ENCODE assay signal across 13 mouse cellular contexts in genomic region chr7:16893612-16894011, GRCm38 (mm10). TPM values are rescaled to one million over a fixed set of nuclear protein-coding genes. Genes with fewer than 3 reads are reported as not detected.
DNase-seq lines count a peak whose midpoint lies in the region; ATAC-seq lines count a peak whose summit lies in the region.
"Had no signal": no experiment of that assay in that cellular context is flagged by ENCODE, and none has a peak within 500 bp of the region (broad histone marks: within the 10 kb centered on the region; RNA-seq: fewer than 3 reads in every experiment).

No protein-coding gene starts in this region.

- peak overlapping the region; percentile 44; the same call in 1 of the 2 replicates for H3K4me3 ChIP-seq in heart, embryonic 10.5 days
- no peak overlapping the region; the same call in 1 of the 2 replicates for H3K4me3 ChIP-seq in lung, embryonic 15.5 days
- 0 out of 2 replicates have a peak overlapping the region, but pooled peaks have one; percentile 12 for H3K4me3 ChIP-seq in embryonic facial prominence, embryonic 12.5 days
- peak overlapping the region; percentile 53 for H3K4me3 ChIP-seq in limb, embryonic 10.5 days
- H3K4me3 ChIP-seq: liver, embryonic 15.5 days had no signal

- H3K27me3 ChIP-seq in heart, embryonic 10.5 days (ENCODE audit: insufficient read depth, poor library complexity, severe bottlenecking) = peaks cover 34% of the 10 kb centered on the region
- H3K27me3 ChIP-seq in lung, embryonic 15.5 days = peaks cover 29% of the 10 kb centered on the region
- H3K27me3 ChIP-seq in embryonic facial prominence, embryonic 12.5 days = peaks cover 10% of the 10 kb centered on the region; the same call in 1 of the 2 replicates
- H3K27me3 ChIP-seq in limb, embryonic 10.5 days (ENCODE audit: low read depth, poor library complexity, severe bottlenecking) = peaks cover 22% of the 10 kb centered on the region

- no peak overlapping the region for H3K9ac ChIP-seq in lung, embryonic 15.5 days
- peak overlapping the region; percentile 47 for H3K9ac ChIP-seq in embryonic facial prominence, embryonic 12.5 days
- H3K9ac ChIP-seq: liver, embryonic 15.5 days had no signal

- H3K9me3 ChIP-seq in heart, embryonic 10.5 days = no peaks in the 10 kb centered on the region
- H3K9me3 ChIP-seq in lung, embryonic 15.5 days = no peaks in the 10 kb centered on the region
- no peaks in the 10 kb centered on the region for H3K9me3 ChIP-seq in embryonic facial prominence, embryonic 12.5 days
- H3K9me3 ChIP-seq in limb, embryonic 10.5 days (replicated peaks) = no peaks in the 10 kb centered on the region; the same call in 1 of the 2 replicates
- H3K9me3 ChIP-seq: liver, embryonic 15.5 days had no signal

- H3K36me3 ChIP-seq in heart, embryonic 10.5 days = peaks cover 9% of the 10 kb centered on the region
- no peaks in the 10 kb centered on the region for H3K36me3 ChIP-seq in lung, embryonic 15.5 days
- peaks cover 6% of the 10 kb centered on the region for H3K36me3 ChIP-seq in embryonic facial prominence, embryonic 12.5 days
- peaks cover 25% of the 10 kb centered on the region for H3K36me3 ChIP-seq in limb, embryonic 10.5 days
- H3K36me3 ChIP-seq: liver, embryonic 15.5 days had no signal

- ATAC-seq in lung, embryonic 15.5 days (ENCODE audit: borderline replicate concordance, extremely low read depth, low FRiP score, low TSS enrichment) = no peak
- no peak for ATAC-seq in embryonic facial prominence, embryonic 12.5 days (ENCODE audit: insufficient number of reproducible peaks, insufficient read depth, low FRiP score, low TSS enrichment)
- ATAC-seq: Patski had no signal

- H3K27ac ChIP-seq in heart, embryonic 10.5 days = no peak overlapping the region
- no peak overlapping the region for H3K27ac ChIP-seq in lung, embryonic 15.5 days
- no peak overlapping the region; the same call in 1 of the 2 replicates for H3K27ac ChIP-seq in embryonic facial prominence, embryonic 12.5 days
- H3K27ac ChIP-seq in limb, embryonic 10.5 days = peak overlapping the region; percentile 65; the same call in 1 of the 2 replicates
- H3K27ac ChIP-seq: kidney, postnatal 0 days; liver, embryonic 15.5 days had no signal

- intact Hi-C loops in heart, postnatal 10 days (cut with DNase I) = loop anchor here (2.0 to 10.0 kb wide), 5 partner anchors 33 to 269 kb away; no protein-coding TSS in a partner anchor

- peaks cover 51% of the 10 kb centered on the region for H3K4me1 ChIP-seq in heart, embryonic 10.5 days
- peaks cover 50% of the 10 kb centered on the region for H3K4me1 ChIP-seq in lung, embryonic 15.5 days
- H3K4me1 ChIP-seq in embryonic facial prominence, embryonic 12.5 days = peaks cover 52% of the 10 kb centered on the region
- H3K4me1 ChIP-seq in limb, embryonic 10.5 days = peaks cover 57% of the 10 kb centered on the region

- H3K4me2 ChIP-seq in lung, embryonic 15.5 days = peak overlapping the region; percentile 71
- peak overlapping the region; percentile 57 for H3K4me2 ChIP-seq in embryonic facial prominence, embryonic 12.5 days (replicated peaks)
- H3K4me2 ChIP-seq: liver, embryonic 15.5 days had no signal

- 10% methylated on average over 6 of the region's 6 CpGs for WGBS in heart, embryonic 10.5 days
- 3% methylated on average over 6 of the region's 6 CpGs for WGBS in lung, embryonic 15.5 days
- WGBS in embryonic facial prominence, embryonic 12.5 days = 7% methylated on average over 4 of the region's 6 CpGs
- WGBS in limb, embryonic 10.5 days = 5% methylated on average over 6 of the region's 6 CpGs

- no peak for DNase-seq in heart, embryonic 10.5 days (ENCODE audit: low spot score)
- no peak for DNase-seq in heart, postnatal 10 days
- DNase-seq in lung, adult 18-20 months = no peak
- DNase-seq in limb, embryonic 10.5 days (ENCODE audit: low spot score) = no peak
- DNase-seq in adrenal gland, postnatal 10 days = no peak
- no peak for DNase-seq in B cell, adult 2 months
- DNase-seq: adrenal gland, postnatal 14 days had no signal

RNA-seq across cellular contexts. Expression of gene Gng8, which starts 2.0 kb away (rescaled TPM):
- polyA plus RNA-seq in heart, embryonic 10.5 days (2016; fragmentation: Nextera tagmentation; extraction: Ambion mirVana) = 3.0 and 6.3 TPM in 2 replicates
- 1 to 10 TPM in 1 of 2 experiments, under 1 TPM in 1; 0.82 to 1.4 TPM for total RNA-seq in heart, postnatal 10 days (2021)
- 11.2 and 12.0 TPM in 2 replicates for polyA plus RNA-seq in lung, embryonic 15.5 days (2015; fragmentation: Nextera tagmentation; extraction: Ambion mirVana)
- 21.5 and 22.7 TPM in 2 replicates for polyA plus RNA-seq in embryonic facial prominence, embryonic 12.5 days (2016; fragmentation: Nextera tagmentation; extraction: Ambion mirVana)
- 15.4 and 18.5 TPM in 2 replicates for polyA plus RNA-seq in limb, embryonic 10.5 days (2016; fragmentation: Nextera tagmentation; extraction: Ambion mirVana)
- total RNA-seq in adrenal gland, postnatal 10 days (2021) = 1 to 10 TPM in 1 of 2 experiments, under 1 TPM in 1; 0.84 to 2.0 TPM
- total RNA-seq: monocyte, adult 5-6 weeks had no signal

RNA-seq across cellular contexts. Expression of gene Ptgir, which starts 12.7 kb away (rescaled TPM):
- 0.15 and 0.51 TPM in 2 replicates for polyA plus RNA-seq in heart, embryonic 10.5 days (2016; fragmentation: Nextera tagmentation; extraction: Ambion mirVana)
- 1 to 10 TPM; 2.6 to 2.8 TPM for total RNA-seq in heart, postnatal 10 days (2021)
- polyA plus RNA-seq in lung, embryonic 15.5 days (2015; fragmentation: Nextera tagmentation; extraction: Ambion mirVana) = 2.0 and 2.4 TPM in 2 replicates
- polyA plus RNA-seq in embryonic facial prominence, embryonic 12.5 days (2016; fragmentation: Nextera tagmentation; extraction: Ambion mirVana) = 1.7 and 2.2 TPM in 2 replicates
- 0.18 and 0.43 TPM in 2 replicates for polyA plus RNA-seq in limb, embryonic 10.5 days (2016; fragmentation: Nextera tagmentation; extraction: Ambion mirVana)
- 1 to 10 TPM; 1.2 to 2.0 TPM for total RNA-seq in adrenal gland, postnatal 10 days (2021)
- polyA plus RNA-seq: Patski had no signal

RNA-seq across cellular contexts. Expression of gene Dact3, which starts 18.5 kb away (rescaled TPM):
- 5.0 and 7.2 TPM in 2 replicates for polyA plus RNA-seq in heart, embryonic 10.5 days (2016; fragmentation: Nextera tagmentation; extraction: Ambion mirVana)
- 10 to 100 TPM; 28.2 to 32.7 TPM for total RNA-seq in heart, postnatal 10 days (2021)
- 3.5 and 3.7 TPM in 2 replicates for polyA plus RNA-seq in lung, embryonic 15.5 days (2015; fragmentation: Nextera tagmentation; extraction: Ambion mirVana)
- 13.4 and 14.6 TPM in 2 replicates for polyA plus RNA-seq in embryonic facial prominence, embryonic 12.5 days (2016; fragmentation: Nextera tagmentation; extraction: Ambion mirVana)
- 7.0 and 8.2 TPM in 2 replicates for polyA plus RNA-seq in limb, embryonic 10.5 days (2016; fragmentation: Nextera tagmentation; extraction: Ambion mirVana)
- total RNA-seq in adrenal gland, postnatal 10 days (2021) = 1 to 10 TPM; 5.7 to 7.0 TPM
- total RNA-seq: monocyte, adult 5-6 weeks had no signal

RNA-seq across cellular contexts. Expression of gene Calm3, which starts 30.3 kb away (rescaled TPM):
- polyA plus RNA-seq in heart, embryonic 10.5 days (2016; fragmentation: Nextera tagmentation; extraction: Ambion mirVana) = 114 and 117 TPM in 2 replicates
- total RNA-seq in heart, postnatal 10 days (2021) = 100 to 1,000 TPM; 252 to 262 TPM
- polyA plus RNA-seq in lung, embryonic 15.5 days (2015; fragmentation: Nextera tagmentation; extraction: Ambion mirVana) = 101 and 104 TPM in 2 replicates
- polyA plus RNA-seq in embryonic facial prominence, embryonic 12.5 days (2016; fragmentation: Nextera tagmentation; extraction: Ambion mirVana) = 123 and 134 TPM in 2 replicates
- 127 and 134 TPM in 2 replicates for polyA plus RNA-seq in limb, embryonic 10.5 days (2016; fragmentation: Nextera tagmentation; extraction: Ambion mirVana)
- 100 to 1,000 TPM; 224 to 252 TPM for total RNA-seq in adrenal gland, postnatal 10 days (2021)

RNA-seq across cellular contexts. Expression of gene Pnmal2, which starts 50.9 kb away (rescaled TPM):
- 1.7 and 2.2 TPM in 2 replicates for polyA plus RNA-seq in heart, embryonic 10.5 days (2016; fragmentation: Nextera tagmentation; extraction: Ambion mirVana)
- total RNA-seq in heart, postnatal 10 days (2021) = 1 to 10 TPM; 5.0 to 5.2 TPM
- polyA plus RNA-seq in lung, embryonic 15.5 days (2015; fragmentation: Nextera tagmentation; extraction: Ambion mirVana) = 6.2 and 6.6 TPM in 2 replicates
- 15.9 and 16.6 TPM in 2 replicates for polyA plus RNA-seq in embryonic facial prominence, embryonic 12.5 days (2016; fragmentation: Nextera tagmentation; extraction: Ambion mirVana)
- polyA plus RNA-seq in limb, embryonic 10.5 days (2016; fragmentation: Nextera tagmentation; extraction: Ambion mirVana) = 2.6 and 5.7 TPM in 2 replicates
- total RNA-seq in adrenal gland, postnatal 10 days (2021) = 10 to 100 TPM; 18.3 to 23.9 TPM
- total RNA-seq: monocyte, adult 5-6 weeks had no signal
